9 mouse cellular contexts compared by ENCODE assay signal in the genomic region with DNA sequence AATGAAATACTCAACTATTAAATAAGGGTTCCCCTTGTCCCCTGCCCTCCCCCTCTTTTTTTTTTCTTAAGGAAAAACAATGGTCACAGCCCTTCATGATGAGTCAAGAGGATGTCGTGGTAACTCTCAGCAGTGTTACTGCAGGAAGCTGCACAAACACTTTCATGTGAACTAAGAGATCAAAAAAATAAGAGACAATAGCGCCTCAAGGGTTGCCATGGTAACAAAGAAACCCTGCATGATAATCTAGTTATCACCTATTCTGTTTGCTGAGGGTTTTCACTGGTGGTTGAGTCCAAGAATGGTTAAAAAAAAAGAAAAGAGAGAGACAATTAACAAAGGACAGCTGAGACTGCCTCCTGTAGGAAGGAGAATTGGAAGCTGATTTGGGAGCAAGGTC. TPM values are rescaled to one million over a fixed set of nuclear protein-coding genes. Genes with fewer than 3 reads are reported as not detected.
DNase-seq lines count a peak whose midpoint lies in the region; ATAC-seq and TF ChIP-seq lines count a peak whose summit lies in the region.
"Had no signal": no experiment of that assay in that cellular context is flagged by ENCODE, and none has a peak within 500 bp of the region (broad histone marks: within the 10 kb centered on the region; RNA-seq: fewer than 3 reads in every experiment).

No protein-coding gene starts in this region.

- WGBS in intestine, postnatal 0 days, result 32% methylated on average over 2 of the region's 2 CpGs
- WGBS in intestine, embryonic 15.5 days, result 43% methylated on average over 2 of the region's 2 CpGs
- 15% methylated on average over 2 of the region's 2 CpGs for WGBS in forebrain, postnatal 0 days
- 3% methylated on average over 2 of the region's 2 CpGs for WGBS in midbrain, postnatal 0 days
- WGBS in intestine, embryonic 16.5 days, result 30% methylated on average over 2 of the region's 2 CpGs

- DNase-seq in T-cell, adult 2 months (ENCODE audit: low spot score), result peak; percentile 80
- DNase-seq in forebrain, postnatal 0 days, result peak; percentile 56
- peak; percentile 64 for DNase-seq in midbrain, postnatal 0 days (ENCODE audit: low spot score)
- DNase-seq in B cell, adult 2 months, result no peak
- no peak for DNase-seq in cerebellum, adult 11-12 months

- no peak overlapping the region for H3K27ac ChIP-seq in intestine, postnatal 0 days (ENCODE audit: low read depth, low read length)
- no peak overlapping the region for H3K27ac ChIP-seq in intestine, embryonic 15.5 days
- H3K27ac ChIP-seq in forebrain, postnatal 0 days (ENCODE audit: low read depth, low read length), result peak overlapping the region; percentile 29; the same call in 1 of the 2 replicates
- H3K27ac ChIP-seq in midbrain, postnatal 0 days (ENCODE audit: low read depth, low read length), result no peak overlapping the region
- no peak overlapping the region for H3K27ac ChIP-seq in intestine, embryonic 16.5 days (ENCODE audit: low read length)

- H3K27me3 ChIP-seq in intestine, postnatal 0 days (replicated peaks; ENCODE audit: control insufficient read depth, insufficient read depth, low read length), result no peaks in the 10 kb centered on the region
- H3K27me3 ChIP-seq in intestine, embryonic 15.5 days (replicated peaks), result no peaks in the 10 kb centered on the region
- no peaks in the 10 kb centered on the region for H3K27me3 ChIP-seq in forebrain, postnatal 0 days (ENCODE audit: insufficient read depth, low read length)
- no peaks in the 10 kb centered on the region for H3K27me3 ChIP-seq in midbrain, postnatal 0 days (ENCODE audit: insufficient read depth, low read length)
- H3K27me3 ChIP-seq in intestine, embryonic 16.5 days (replicated peaks; ENCODE audit: control insufficient read depth, insufficient read depth, low read length), result no peaks in the 10 kb centered on the region

- no peak overlapping the region for H3K4me3 ChIP-seq in intestine, postnatal 0 days (ENCODE audit: low read depth, low read length)
- H3K4me3 ChIP-seq in intestine, embryonic 15.5 days (replicated peaks), result no peak overlapping the region
- H3K4me3 ChIP-seq in forebrain, postnatal 0 days (ENCODE audit: low read depth, low read length), result no peak overlapping the region
- H3K4me3 ChIP-seq in midbrain, postnatal 0 days (ENCODE audit: low read depth, low read length), result no peak overlapping the region
- no peak overlapping the region for H3K4me3 ChIP-seq in intestine, embryonic 16.5 days (ENCODE audit: low read length)
- H3K4me3 ChIP-seq: megakaryocyte, embryonic 14.5 days had no signal

- no peak overlapping the region for H3K4me2 ChIP-seq in intestine, postnatal 0 days (replicated peaks; ENCODE audit: low read depth)
- no peak overlapping the region for H3K4me2 ChIP-seq in intestine, embryonic 15.5 days (replicated peaks)
- H3K4me2 ChIP-seq in forebrain, postnatal 0 days (ENCODE audit: low read depth), result no peak overlapping the region
- no peak overlapping the region for H3K4me2 ChIP-seq in midbrain, postnatal 0 days (ENCODE audit: low read depth, low read length, poor library complexity, severe bottlenecking)
- no peak overlapping the region for H3K4me2 ChIP-seq in intestine, embryonic 16.5 days (ENCODE audit: low read depth, low read length)

- no peaks in the 10 kb centered on the region for H3K36me3 ChIP-seq in intestine, postnatal 0 days (ENCODE audit: control insufficient read depth, insufficient read depth)
- H3K36me3 ChIP-seq in intestine, embryonic 15.5 days, result no peaks in the 10 kb centered on the region
- H3K36me3 ChIP-seq in forebrain, postnatal 0 days (ENCODE audit: insufficient read depth), result no peaks in the 10 kb centered on the region
- no peaks in the 10 kb centered on the region for H3K36me3 ChIP-seq in midbrain, postnatal 0 days (ENCODE audit: insufficient read depth, low read length)
- no peaks in the 10 kb centered on the region for H3K36me3 ChIP-seq in intestine, embryonic 16.5 days (ENCODE audit: control insufficient read depth, insufficient read depth, low read length)

- H3K9ac ChIP-seq in intestine, postnatal 0 days (ENCODE audit: low read depth, low read length), result no peak overlapping the region
- no peak overlapping the region for H3K9ac ChIP-seq in intestine, embryonic 15.5 days
- no peak overlapping the region for H3K9ac ChIP-seq in forebrain, postnatal 0 days
- no peak overlapping the region for H3K9ac ChIP-seq in midbrain, postnatal 0 days (replicated peaks; ENCODE audit: low read length, poor library complexity, severe bottlenecking)
- no peak overlapping the region for H3K9ac ChIP-seq in intestine, embryonic 16.5 days (ENCODE audit: low read depth, low read length)

- no peaks in the 10 kb centered on the region for H3K9me3 ChIP-seq in intestine, postnatal 0 days (ENCODE audit: control insufficient read depth)
- no peaks in the 10 kb centered on the region for H3K9me3 ChIP-seq in intestine, embryonic 15.5 days
- no peaks in the 10 kb centered on the region for H3K9me3 ChIP-seq in forebrain, postnatal 0 days (ENCODE audit: low read length)
- H3K9me3 ChIP-seq in midbrain, postnatal 0 days (ENCODE audit: low read length), result no peaks in the 10 kb centered on the region
- H3K9me3 ChIP-seq in intestine, embryonic 16.5 days (ENCODE audit: control insufficient read depth, low read length), result no peaks in the 10 kb centered on the region

- peaks cover 18% of the 10 kb centered on the region; the same call in 1 of the 2 replicates for H3K4me1 ChIP-seq in intestine, postnatal 0 days (replicated peaks; ENCODE audit: control insufficient read depth, insufficient read depth, low read length)
- peaks cover 8% of the 10 kb centered on the region for H3K4me1 ChIP-seq in intestine, embryonic 15.5 days (replicated peaks)
- peaks cover 7% of the 10 kb centered on the region; the same call in 1 of the 2 replicates for H3K4me1 ChIP-seq in forebrain, postnatal 0 days (ENCODE audit: insufficient read depth)
- H3K4me1 ChIP-seq in midbrain, postnatal 0 days (ENCODE audit: insufficient read depth, low read length), result 0 out of 2 replicates have a peak, but pooled peaks cover 3% of the 10 kb centered on the region
- H3K4me1 ChIP-seq in intestine, embryonic 16.5 days (ENCODE audit: control insufficient read depth, insufficient read depth, low read length), result peaks cover 18% of the 10 kb centered on the region
- H3K4me1 ChIP-seq: megakaryocyte, embryonic 14.5 days had no signal

- ATAC-seq in intestine, postnatal 0 days, result no peak
- no peak for ATAC-seq in intestine, embryonic 15.5 days
- peak; percentile 67 for ATAC-seq in forebrain, postnatal 0 days
- peak; percentile 52; the same call in 1 of the 2 replicates for ATAC-seq in midbrain, postnatal 0 days (ENCODE audit: low FRiP score)
- ATAC-seq in intestine, embryonic 16.5 days, result no peak

- TF ChIP-seq CTCF in intestine, postnatal 0 days (IDR thresholded peaks at IDR 0.05; ENCODE audit: low read depth), result 0 out of 2 replicates have a peak, but pooled peaks have one; percentile 8
- no peak for TF ChIP-seq CTCF in forebrain, postnatal 0 days (IDR thresholded peaks at IDR 0.05; ENCODE audit: low read depth)
- peak; percentile 47 for TF ChIP-seq CTCF in midbrain, postnatal 0 days (IDR thresholded peaks at IDR 0.05)

RNA-seq across cellular contexts. Expression of a gene that starts 56.5 kb away (rescaled TPM):
- polyA plus RNA-seq in intestine, postnatal 0 days (2015; fragmentation: Nextera tagmentation; extraction: Ambion mirVana), result 14.2 and 17.3 TPM in 2 replicates
- polyA plus RNA-seq in intestine, embryonic 15.5 days (2015; fragmentation: Nextera tagmentation; extraction: Ambion mirVana), result 19.9 and 21.9 TPM in 2 replicates
- 2.3 and 3.6 TPM in 2 replicates for total RNA-seq in forebrain, postnatal 0 days (2014; rRNA removed)
- 1.5 and 3.2 TPM in 2 replicates for polyA plus RNA-seq in forebrain, postnatal 0 days (2015; fragmentation: Nextera tagmentation; extraction: Ambion mirVana)
- total RNA-seq in midbrain, postnatal 0 days (2014; rRNA removed), result 2.5 and 5.5 TPM in 2 replicates
- 2.2 and 2.9 TPM in 2 replicates for polyA plus RNA-seq in midbrain, postnatal 0 days (2015; fragmentation: Nextera tagmentation; extraction: Ambion mirVana)
- 20.2 and 23.6 TPM in 2 replicates for polyA plus RNA-seq in intestine, embryonic 16.5 days (2015; fragmentation: Nextera tagmentation; extraction: Ambion mirVana)

Comparison
In these comparisons a context has a peak if more than half of its experiments do, and no peak if none do; other contexts are left out.
1. ATAC-seq: peak in forebrain, postnatal 0 days (single experiment) and midbrain, postnatal 0 days (single experiment); none in intestine, postnatal 0 days (single experiment), intestine, embryonic 15.5 days (single experiment) and intestine, embryonic 16.5 days (single experiment).
2. DNase-seq: peak in T-cell, adult 2 months (single experiment), forebrain, postnatal 0 days (single experiment) and midbrain, postnatal 0 days (single experiment); none in B cell, adult 2 months (0 of 2) and cerebellum, adult 11-12 months (single experiment).